Mouse (Mus musculus) gastrocnemius, adult 2 months (tissue): Measurements from ENCODE around the gene Esrra. TPM values are rescaled to one million over a fixed set of nuclear protein-coding genes. Genes with fewer than 3 reads are reported as not detected.

Source experiments
- DNase-seq: peaks from one replicate; pipeline ENCODE4 v3.0.0; 2022
- H3K27ac ChIP-seq: fragments of 200-600 bp; 2 replicates; pipeline ENCODE4 v1.8.1; 2022; ENCODE audit warnings: mild to moderate bottlenecking
- H3K4me3 ChIP-seq: fragments of 200-600 bp; 2 replicates; pipeline ENCODE4 v1.8.1; 2022; ENCODE audit warnings: mild to moderate bottlenecking, moderate library complexity
- CTCF ChIP-seq: fragments of 200-600 bp; IDR thresholded peaks from 2 replicates; pipeline ENCODE4 v1.8.1; 2022; ENCODE audit warnings: antibody characterized with exemption, mild to moderate bottlenecking, moderate library complexity
- intact Hi-C: fragments of 180-260 bp; cut with DNase I; formaldehyde crosslinking; loops from one replicate; pipeline ENCODE4 v1.15.1; 2025
- microRNA-seq: library from miRNA; unstranded; fragments of <30 nt; microRNA quantifications from one replicate; pipeline ENCODE4 v1.2.0, GENCODE M21; 2021
- total RNA-seq, 2 experiments: library from RNA; stranded (reverse); gene quantifications; 2 replicates each; pipeline ENCODE4 v1.2.3; 2021

Gene Esrra
- total RNA-seq, 2 experiments from 2014 or later = 80.0 to 108 TPM

DNA sequence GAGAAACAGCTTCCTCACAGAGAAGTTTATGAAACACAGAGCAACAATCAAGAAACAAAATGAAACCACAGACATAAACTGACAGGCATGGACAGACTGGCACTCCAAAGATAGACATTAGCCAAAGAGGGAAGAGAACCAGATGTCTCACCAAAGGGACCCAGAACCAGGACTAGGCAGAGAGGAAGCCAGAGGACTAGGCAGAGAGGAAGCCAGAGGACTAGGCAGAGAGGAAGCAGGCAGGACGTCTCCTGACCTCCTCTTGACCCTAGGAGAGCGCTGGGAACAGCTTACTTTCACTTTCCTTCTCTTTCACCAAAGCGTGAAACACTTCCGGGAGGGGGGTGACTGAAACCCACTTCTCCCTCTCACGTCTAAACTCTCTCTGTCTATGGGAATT, 52.3 kb downstream of the Esrra start:
- TF ChIP-seq CTCF = no peak
- intact Hi-C loops = no loop called here
- peak; percentile 53 for DNase-seq
- H3K27ac ChIP-seq = peak overlapping the region; percentile 82
- peak overlapping the region; percentile 69 for H3K4me3 ChIP-seq

DNA sequence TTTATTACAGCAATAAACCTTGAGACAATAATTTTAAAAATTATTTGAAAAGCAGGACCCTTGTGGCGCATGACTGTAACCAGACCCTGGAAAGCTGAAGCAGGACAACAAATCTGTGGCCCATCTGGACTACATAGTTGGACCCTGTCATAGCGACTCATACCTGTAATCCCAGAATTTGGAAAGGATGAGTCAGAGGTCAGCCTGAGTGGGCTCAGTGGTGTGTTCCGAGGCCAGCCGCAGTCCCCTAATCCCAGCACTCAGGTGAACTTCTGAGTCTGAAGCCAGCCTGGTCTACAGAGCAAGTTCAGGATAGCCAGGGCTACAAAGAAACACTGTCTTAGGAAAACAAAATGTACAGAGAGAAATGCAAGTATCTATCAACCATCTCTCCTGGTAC, 60.2 kb downstream of the Esrra start:
- no peak overlapping the region for H3K27ac ChIP-seq
- intact Hi-C loops = no loop called here
- DNase-seq = no peak
- TF ChIP-seq CTCF = no peak
- H3K4me3 ChIP-seq = no peak overlapping the region

Small RNA genes lying within 50 kb of the gene (microRNA-seq; reads per million reads assigned to microRNA genes)
- gene Mir6990 = 4.3 reads per million

Other genes with a start within 250 kb of the Esrra start
- 1 to 10 TPM; 9.3 to 9.4 TPM for gene Rps6ka4, start 81.2 kb downstream of the Esrra start, total RNA-seq
- gene Ccdc88b, start 63.6 kb downstream of the Esrra start, total RNA-seq = under 1 TPM; 0.46 to 0.59 TPM
- 10 to 100 TPM; 32.7 to 41.3 TPM for gene Trmt112, start 12.1 kb downstream of the Esrra start, total RNA-seq
- gene Prdx5, start 11.7 kb downstream of the Esrra start, total RNA-seq = 100 to 1,000 TPM; 177 to 270 TPM
- not detected for gene Catsperz, start 3.6 kb upstream of the Esrra start, total RNA-seq
- not detected for gene Kcnk4, start 12.7 kb upstream of the Esrra start, total RNA-seq
- gene Bad, start 20.0 kb upstream of the Esrra start, total RNA-seq = 10 to 100 TPM; 10.8 to 14.4 TPM
- gene Gpr137, start 20.7 kb upstream of the Esrra start, total RNA-seq = 10 to 100 TPM in 1 of 2 experiments, 1 to 10 TPM in 1; 8.2 to 13.8 TPM
- 100 to 1,000 TPM; 121 to 127 TPM for gene Ppp1r14b, start 53.2 kb upstream of the Esrra start, total RNA-seq
- 10 to 100 TPM in 1 of 2 experiments, 1 to 10 TPM in 1; 9.1 to 11.0 TPM for gene Plcb3, start 54.7 kb upstream of the Esrra start, total RNA-seq
- 10 to 100 TPM in 1 of 2 experiments, 1 to 10 TPM in 1; 7.9 to 11.2 TPM for gene Fkbp2, start 58.7 kb upstream of the Esrra start, total RNA-seq
- gene Vegfb, start 65.8 kb upstream of the Esrra start, total RNA-seq = 100 to 1,000 TPM; 142 to 219 TPM
- gene Dnajc4, start 70.8 kb upstream of the Esrra start, total RNA-seq = 10 to 100 TPM; 35.3 to 37.6 TPM
- 10 to 100 TPM; 12.8 to 15.9 TPM for gene Nudt22, start 74.3 kb upstream of the Esrra start, total RNA-seq
- 10 to 100 TPM; 22.5 to 26.1 TPM for gene Trpt1, start 74.3 kb upstream of the Esrra start, total RNA-seq
- gene Fermt3, start 97.7 kb upstream of the Esrra start, total RNA-seq = under 1 TPM; 0.71 to 0.86 TPM
- 100 to 1,000 TPM in 1 of 2 experiments, 10 to 100 TPM in 1; 89.9 to 125 TPM for gene Stip1, start 118.2 kb upstream of the Esrra start, total RNA-seq
- gene Macrod1, start 135.0 kb upstream of the Esrra start, total RNA-seq = 100 to 1,000 TPM; 261 to 294 TPM
- gene Flrt1, start 183.9 kb upstream of the Esrra start, total RNA-seq = under 1 TPM; 0.53 to 0.54 TPM